Mouse (Mus musculus) hematopoietic stem cell, adult 5-6 weeks (primary cell): ENCODE results near the gene Aup1. TPM values are rescaled to one million over a fixed set of nuclear protein-coding genes. Genes with fewer than 3 reads are reported as not detected.

Experiments
- ATAC-seq, 2 experiments: fragments of 125-278 bp in 1 of 2; replicated peaks in 1 of 2; 2 replicates each; pipeline ENCODE4 v1.8.0; 2016 to 2017; ENCODE audit warnings: inconsistent platforms in 2 of 2, mild to moderate bottlenecking in 2 of 2, moderate number of reproducible peaks in 2 of 2, low read depth in 1 of 2, moderate TSS enrichment in 1 of 2; ENCODE audit not compliant: low FRiP score in 2 of 2, poor library complexity in 2 of 2, severe bottlenecking in 2 of 2, insufficient read depth in 1 of 2, low TSS enrichment in 1 of 2
- total RNA-seq: library from RNA; stranded (forward); fragments of 172-1452, 232-1000 nt; gene quantifications from 2 replicates; pipeline ENCODE4 v1.2.3, GENCODE M21; 2017

Aup1 gene
- total RNA-seq: 114 and 124 TPM in 2 replicates

DNA sequence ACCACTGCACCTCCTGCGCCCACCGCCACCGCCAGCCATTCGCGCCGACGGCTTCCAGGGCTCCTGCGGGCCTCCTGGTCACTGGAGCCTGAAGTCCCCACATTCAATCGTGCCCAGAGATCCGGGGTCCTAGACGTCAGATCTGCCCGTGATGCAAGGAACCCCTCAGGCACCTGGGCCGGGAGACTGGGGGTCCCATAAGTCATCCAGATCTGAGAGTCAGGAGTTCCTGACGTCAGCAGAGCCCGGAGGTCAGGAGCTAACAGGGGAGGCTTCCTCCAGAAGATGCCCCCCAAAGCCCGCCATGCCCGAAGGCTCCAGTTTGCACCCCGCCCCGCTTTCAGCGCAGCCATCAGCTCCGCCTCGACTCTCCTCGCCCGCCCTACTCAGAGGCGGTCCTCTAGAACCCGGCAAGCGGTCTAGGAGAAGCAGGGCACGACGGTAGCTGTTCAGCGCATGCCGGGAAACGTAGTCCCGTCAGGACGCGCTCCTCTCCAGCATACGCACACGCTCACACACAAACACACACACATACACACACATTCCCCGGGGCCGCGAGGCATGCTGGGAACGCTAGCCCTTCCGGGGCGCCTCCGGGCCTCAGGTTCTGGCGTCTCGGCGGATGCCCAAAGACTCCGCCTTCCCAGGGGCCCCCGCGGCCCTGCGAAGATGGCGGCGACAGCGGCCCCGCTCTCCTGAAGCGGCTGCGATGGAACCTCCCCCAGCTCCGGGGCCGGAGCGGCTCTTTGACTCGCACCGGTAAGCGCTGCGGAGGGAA, at the start of gene Aup1:
Gene Aup1 (plus strand): TSS at position 448 of the 778 bp plus-strand sequence.
- ATAC-seq: peak; percentile 86 to 91

DNA sequence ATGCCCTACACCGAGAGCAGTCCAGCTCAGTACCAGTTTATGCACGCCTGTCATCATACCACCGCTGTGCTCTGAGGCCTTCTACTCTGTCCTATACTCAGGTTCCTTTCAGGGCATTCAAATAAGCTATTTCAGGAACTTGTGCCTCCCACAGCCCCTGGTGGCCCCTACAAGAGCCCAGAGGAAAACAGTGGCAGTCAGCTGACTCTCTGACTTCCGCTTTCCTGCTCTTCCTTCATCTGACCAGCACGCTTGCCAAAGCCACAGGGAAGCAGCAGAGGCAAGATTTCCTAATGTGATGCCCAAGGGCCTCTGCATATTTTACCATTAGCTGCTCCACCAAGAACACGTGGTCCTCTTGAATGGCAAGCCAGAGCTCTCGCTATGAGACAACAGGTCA, 49.4 kb upstream of the Aup1 start:
- ATAC-seq: peak; percentile 84 to 85

DNA sequence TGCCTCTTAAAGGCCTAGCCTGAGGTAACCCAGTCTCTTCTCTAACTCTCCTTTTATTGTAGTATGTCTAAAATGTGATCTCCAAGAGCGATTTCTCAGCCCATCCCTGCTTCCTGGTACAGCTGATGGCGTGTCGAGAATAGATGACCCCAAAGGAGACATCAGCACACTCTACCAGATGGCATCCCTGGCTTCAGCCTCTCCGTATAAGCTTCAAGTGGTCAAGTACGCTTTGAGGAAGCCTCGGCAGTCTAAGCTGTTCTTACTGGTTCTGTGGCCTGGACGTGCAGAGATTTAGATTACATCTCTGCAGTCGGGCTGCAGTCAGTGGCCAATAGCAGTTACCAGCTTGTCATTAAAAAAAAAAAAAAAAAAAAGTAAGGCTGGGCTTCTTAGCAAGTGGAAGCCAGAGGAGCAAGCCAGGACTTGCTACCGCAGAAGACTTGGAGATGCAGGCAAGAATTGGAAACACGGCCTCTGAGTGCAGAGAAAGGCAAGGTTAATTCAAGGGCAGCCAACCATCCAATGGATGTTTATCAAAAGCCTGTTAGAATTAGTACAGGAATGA, 48.8 kb upstream of the Aup1 start:
- ATAC-seq: no peak

DNA sequence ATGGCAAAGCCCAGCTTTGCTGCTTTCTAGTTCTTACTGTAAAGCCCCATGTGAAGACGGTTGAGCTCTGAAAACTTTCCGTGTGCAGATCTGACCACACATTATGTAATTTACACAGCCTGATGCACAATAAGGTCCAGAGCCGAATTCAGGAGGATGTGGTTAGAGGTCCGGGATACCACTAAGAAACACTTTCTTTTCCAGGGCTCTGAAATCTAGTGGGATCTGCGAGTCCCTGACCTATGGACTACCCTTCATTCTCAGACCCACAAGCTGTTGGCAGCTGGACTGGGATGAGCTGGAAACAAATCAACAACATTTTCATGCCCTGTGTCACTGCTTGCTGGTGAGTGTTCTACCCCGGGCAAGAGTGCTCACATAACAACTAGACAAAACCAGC, 48.2 kb upstream of the Aup1 start:
- peak; percentile 33 to 43 for ATAC-seq

DNA sequence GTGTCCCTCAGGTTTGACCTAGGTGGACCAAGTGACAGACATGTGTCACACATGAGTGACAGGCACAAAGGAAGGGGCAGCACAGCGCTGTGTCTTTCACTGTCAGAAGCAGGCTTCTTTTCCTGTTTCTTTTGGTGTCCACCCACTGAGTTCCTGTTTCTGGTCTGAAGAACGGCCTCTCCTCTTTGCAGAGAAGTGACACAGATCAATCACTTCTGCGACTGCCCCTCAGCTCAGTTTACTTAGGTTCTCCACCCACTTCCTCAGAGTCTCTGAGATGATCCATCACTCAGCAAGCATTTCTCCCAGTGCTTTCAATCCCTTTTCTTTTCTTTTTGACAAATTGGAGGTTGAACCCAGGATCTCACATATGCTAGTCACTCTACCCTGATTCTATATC, 45.7 kb upstream of the Aup1 start:
- ATAC-seq: no peak

DNA sequence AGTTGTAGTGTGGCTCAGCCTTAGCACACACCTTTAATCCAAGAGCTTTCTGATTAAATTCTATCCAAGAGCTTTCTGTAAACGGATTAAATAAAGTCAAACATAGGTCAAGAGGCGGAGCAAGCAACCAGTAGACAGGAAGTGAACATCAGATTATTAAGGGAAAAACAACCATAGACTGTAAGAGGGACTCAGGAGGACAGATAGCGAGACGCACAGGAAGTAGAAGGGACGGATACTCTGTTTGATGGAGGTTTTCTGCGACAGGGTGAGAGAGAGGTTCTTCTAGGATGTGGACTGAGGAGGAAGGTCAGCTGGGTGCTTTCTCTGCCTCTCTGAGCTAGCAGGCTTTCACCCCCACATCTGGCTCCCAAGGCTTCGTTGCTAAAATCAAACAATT, 44.3 kb upstream of the Aup1 start:
- ATAC-seq: no peak

DNA sequence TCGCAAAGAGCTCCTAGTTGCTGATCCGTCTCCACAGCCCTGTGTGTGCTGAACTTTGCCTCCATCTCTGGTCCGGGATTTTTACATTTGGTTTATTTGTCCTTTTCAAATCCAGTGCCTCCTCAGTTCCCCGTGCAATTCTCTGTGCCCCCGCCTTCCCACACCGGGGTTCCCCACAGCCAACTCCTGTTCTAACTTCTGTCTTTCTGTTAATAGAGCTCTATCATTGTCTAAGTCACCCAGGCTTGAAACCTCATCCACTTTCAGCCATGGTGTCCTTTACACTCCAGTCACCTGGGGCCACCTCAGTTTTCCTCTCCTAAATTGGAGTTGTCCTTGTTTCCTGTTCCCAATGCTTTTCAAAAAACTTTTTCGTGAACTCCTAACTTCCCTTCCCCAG, 43.1 kb upstream of the Aup1 start:
- ATAC-seq: no peak

DNA sequence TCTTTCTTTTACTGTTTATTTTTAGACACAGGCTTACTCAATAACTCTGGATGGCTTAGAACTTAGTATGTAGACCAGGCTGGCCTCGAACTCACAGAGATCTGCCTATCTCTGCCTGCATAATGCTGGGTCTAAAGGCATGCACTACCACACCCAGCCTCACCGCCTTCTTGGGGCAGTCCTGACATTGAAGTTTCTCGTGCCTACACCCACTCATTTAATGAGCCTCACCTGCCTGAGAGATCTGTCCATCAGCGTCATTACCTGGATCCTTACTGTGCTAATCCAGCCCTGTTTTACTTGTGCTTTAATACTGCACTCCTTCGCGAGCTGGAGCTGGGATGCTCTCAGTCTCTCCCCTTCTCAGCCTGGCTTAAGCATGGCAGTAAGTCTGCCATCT, 42.6 kb upstream of the Aup1 start:
- ATAC-seq: no peak

DNA sequence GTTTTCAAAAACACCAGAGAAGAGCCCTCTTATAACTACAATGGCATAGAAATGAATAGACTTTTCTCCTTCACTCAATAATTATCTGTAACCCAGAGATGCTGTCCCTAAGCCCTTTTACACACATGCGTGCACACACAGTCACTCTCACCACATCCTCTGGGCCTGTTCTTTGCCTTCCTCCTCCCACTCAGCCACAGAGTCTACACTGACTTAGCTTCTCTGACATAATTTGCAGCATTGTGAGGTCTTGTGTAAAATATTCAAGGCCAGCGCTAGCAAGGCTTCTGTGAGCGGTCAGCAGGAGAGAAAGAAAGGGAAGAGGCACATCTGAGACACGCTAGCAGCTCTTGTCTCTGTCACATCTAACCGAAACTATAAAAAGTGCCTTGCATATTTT, 40.9 kb upstream of the Aup1 start:
- ATAC-seq: peak; percentile 57 to 77; a peak in 3 of 4 replicates

DNA sequence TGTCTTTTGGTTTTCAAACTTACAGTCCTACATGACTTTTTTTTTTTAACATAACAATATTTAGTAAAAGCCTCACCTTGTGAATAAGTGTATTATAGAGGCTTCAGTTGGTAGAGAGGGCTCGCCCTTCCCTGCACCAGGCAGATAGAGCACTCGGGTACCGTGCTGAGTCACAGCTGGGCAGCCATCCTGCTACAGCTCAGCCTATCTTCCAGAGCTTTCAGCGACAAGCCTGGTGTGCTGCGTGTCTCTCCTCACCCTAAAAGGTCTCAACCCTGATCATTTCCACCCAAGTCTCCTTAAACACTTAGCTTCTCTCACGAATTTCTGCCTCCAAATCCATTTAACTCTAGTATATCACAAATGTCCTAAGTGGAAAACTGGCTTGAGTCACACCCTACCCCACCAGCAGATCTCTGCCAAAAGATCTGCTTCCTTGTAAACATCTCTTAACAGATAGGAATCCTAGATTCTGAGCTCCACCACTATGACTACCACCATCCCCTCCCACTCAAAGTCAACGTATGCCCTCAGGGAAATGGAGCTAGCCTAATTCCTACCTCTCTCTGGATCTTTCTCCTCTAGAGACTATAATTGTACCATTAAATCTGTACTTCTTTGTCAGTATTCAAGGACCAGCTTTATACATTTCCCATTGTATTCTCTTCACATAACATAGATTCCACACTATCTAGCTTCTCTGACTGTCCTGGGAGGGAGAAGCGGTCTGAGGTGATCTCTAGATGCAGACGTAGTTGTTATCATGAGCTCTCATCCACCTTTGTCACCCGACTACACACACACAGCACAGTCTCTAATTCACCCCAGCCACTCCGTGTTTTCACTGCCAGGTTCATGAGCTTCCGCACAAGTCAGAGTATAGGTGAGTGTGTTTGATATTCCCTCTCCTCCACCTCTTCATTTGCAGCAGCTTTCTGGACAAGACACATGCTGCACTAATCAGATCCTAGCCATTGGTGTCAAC, 39.5 kb upstream of the Aup1 start:
- peak; percentile 39 to 61; a peak in 1 of 4 replicates for ATAC-seq

DNA sequence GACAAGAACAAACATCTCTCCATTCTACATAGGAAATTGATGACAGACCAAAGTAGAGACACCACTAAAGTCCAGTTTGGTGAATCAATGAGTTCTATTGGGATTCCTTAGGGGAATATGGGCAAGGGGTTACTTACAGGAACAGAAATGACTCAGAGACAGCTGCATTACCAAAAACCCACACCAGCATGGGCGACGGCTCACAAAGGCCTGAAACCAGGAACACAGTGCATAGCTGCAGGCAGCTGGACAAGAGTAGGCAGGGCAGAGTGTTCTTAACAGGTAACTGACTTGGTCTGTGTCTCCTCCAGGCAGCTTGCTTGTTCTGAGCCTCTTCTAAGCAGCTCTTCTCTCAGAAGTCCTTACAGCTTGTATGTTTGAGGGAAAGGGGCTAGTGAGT, 38.6 kb upstream of the Aup1 start:
- ATAC-seq: no peak

DNA sequence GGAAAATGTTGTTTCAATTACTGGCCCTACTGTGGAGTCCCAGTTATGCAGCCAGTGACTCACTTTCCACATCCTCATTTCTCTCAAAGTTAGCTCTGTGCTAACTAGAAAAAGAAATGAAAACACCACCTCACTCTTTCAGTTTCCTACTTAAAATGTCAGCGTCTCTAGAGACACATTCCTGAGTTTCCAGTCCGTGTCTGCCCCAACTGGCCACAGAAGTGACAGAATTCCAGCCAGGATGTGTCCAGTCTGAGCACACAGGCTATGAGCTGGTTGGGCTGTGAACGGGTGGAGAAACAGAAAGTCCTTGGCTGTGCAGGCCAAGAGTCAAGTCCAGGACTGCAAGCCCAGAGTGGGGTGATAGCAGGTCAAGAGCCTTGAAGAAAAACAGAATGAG, 37.1 kb upstream of the Aup1 start:
- ATAC-seq: no peak

DNA sequence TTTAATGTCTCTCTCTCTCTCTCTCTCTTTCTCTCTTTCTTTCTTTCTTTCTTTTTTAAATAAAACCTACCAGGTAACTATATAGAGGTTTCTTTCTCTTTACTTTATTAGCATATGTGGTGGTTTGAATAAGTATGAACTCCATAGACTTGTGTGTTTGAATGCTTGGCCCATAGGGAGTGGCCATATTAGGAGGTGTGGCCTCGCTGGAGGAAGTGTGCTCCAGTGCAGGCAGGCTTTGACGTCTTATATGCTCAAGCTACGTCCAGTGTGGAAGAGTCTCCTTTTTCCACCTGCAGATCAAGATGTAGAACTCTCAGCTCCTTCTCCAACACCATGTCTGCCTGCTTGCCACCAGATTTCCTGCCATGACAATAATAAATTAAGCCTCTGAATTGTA, 35.3 kb upstream of the Aup1 start:
- ATAC-seq: no peak

DNA sequence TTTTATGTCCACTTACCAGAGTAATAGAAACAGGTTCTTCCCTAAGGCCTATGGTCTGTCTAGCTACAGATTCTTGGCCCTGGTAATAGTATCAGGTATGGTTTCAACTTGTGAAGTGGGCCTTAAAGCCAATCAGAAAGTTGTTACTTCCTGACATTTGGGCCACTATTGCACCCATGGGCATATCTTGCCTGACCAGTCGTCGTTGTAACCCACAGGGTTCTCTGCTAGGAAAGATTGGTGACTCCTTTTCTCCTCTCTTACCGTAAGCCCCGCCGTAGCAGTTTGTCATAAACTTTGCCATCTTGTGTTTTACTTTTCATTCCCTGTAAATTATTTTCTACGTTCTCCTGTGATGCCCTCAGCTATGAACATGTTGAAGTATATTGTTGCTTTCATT, 34.2 kb upstream of the Aup1 start:
- 0 out of 4 replicates have a peak, but pooled peaks of 1 of the 2 experiments have one; percentile 18 for ATAC-seq

DNA sequence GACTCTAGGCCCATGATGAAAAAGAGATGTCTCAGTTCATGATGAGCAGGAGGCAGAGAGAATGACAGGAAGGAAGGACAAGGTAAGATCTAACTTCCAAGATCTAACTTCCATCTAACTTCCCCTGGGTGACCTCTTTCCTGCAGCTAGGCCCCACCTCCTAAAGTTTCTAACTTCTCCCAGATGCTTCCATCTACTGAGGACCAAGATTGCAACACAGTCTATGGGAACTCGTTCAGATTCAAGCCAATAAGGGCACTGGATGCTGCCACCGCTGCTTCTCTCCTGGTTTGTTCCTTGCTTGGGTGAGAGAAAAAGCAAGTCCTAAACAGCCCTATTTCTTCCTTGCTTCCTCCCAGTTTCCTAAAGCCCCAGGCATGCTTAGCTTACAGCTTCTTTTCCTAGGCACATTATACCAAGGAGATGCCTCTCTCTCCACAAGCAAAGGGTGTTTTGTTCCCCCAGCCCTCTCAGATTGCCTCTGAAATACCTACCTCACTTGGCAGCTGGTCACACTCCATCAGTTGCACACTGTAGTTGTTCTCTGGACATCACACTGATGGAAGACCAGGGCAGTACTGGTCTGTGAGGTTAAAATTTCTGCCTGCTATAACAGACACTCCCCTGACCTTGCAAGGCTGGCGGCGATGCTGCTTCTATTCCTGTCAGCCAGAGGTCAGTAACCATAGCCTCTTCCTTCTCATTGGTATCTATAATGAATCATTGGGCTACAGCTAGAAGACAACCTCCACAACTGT, 33.3 kb upstream of the Aup1 start:
- no peak for ATAC-seq

DNA sequence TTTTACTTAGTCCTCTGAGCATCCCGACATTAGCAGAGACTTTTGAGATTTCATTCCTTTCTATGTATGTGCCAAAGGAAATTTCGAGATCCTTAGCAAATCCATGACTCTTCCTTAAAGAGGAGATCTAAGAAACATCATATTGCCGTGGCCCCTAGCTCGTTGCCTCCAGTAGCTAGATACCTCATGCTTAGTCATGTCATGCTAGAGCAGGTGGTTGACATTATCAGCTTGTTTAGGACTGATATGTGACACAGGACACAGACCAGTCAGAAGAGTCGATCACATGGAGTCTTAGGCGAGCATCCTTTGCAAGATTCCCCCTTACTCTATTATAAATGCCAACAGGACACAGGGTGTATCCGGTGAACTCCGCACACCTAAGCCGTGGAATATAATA, 31.3 kb upstream of the Aup1 start:
- ATAC-seq: no peak

DNA sequence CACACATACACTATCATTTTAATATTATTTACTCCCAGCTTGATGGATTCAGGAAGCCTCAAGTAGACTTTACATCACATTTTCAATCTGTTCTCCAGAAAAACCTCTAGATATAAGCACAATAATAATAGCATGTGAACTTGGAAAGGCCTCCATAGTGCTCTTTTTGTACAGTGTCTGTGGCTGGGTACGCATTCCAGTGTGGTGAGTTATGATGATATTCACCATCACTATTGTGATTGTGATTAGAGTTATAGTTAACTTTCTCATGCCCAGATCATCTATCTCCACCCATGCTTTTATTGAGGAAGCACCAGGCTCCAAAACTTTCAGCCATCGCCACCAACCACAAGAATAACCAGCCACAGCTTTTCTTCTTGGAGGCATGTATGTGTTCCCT, 30.5 kb upstream of the Aup1 start:
- no peak for ATAC-seq
